Mouse (Mus musculus) embryonic stem cell, embryonic (primary cell): ENCODE measurements around the gene Coq8a.

ENCODE experiments used
- CTCF ChIA-PET, 4 experiments: fragments of 300-600 bp in 2 of 4; fragments of 350-600 bp in 2 of 4; sonication (Branson Sonifier 250); formaldehyde crosslinking; loops; one replicate each; lab custom pipeline; 2022; ENCODE audit warnings: inconsistent platforms in 2 of 4; lab: Charles Lee
- POLR2A ChIA-PET, 4 experiments: fragments of 300-600 bp in 2 of 4; fragments of 350-600 bp in 2 of 4; sonication (Branson Sonifier 250); formaldehyde crosslinking; loops; one replicate each; lab custom pipeline; 2022; ENCODE audit warnings: antibody characterized with exemption in 4 of 4, inconsistent platforms in 1 of 4; lab: Charles Lee

Gene Coq8a

GRCm38 (mm10) chr1:180198959-180199714, at the start of gene Coq8a:
Gene Coq8a (minus strand): TSS chr1:180199602.
- CTCF ChIA-PET: interaction anchor here in 1 of 4 experiments (0.5 to 1.9 kb wide), 4 partner anchors 16 to 752 kb away, joined by 3 to 8 read pairs (median 4); no protein-coding TSS in a partner anchor
- POLR2A ChIA-PET: interaction anchor here in 1 of 4 experiments (1.3 kb wide), 1 partner anchor 11 kb away, joined by 4 read pairs; no protein-coding TSS in a partner anchor

- CTCF ChIA-PET: interaction anchor here in 1 of 4 experiments (0.6 kb wide), 1 partner anchor 14 kb away, joined by 8 read pairs; no protein-coding TSS in a partner anchor
- POLR2A ChIA-PET: interaction anchor here in 2 of 4 experiments (1.0 to 1.7 kb wide), 5 partner anchors 9 to 139 kb away, joined by 3 to 6 read pairs (median 4); no protein-coding TSS in a partner anchor
Measured at GRCm38 (mm10) chr1:180248593-180249146, 49.3 kb upstream of the Coq8a start.

GRCm38 (mm10) chr1:180247901-180248300, 48.5 kb upstream of the Coq8a start:
- POLR2A ChIA-PET: interaction anchor here in 2 of 4 experiments (1.0 to 1.1 kb wide), 2 partner anchors 37 to 139 kb away, joined by 3 to 4 read pairs; no protein-coding TSS in a partner anchor
- CTCF ChIA-PET: interaction anchor here in 2 of 4 experiments (0.6 to 1.1 kb wide), 2 partner anchors 13 to 159 kb away, joined by 3 to 8 read pairs; no protein-coding TSS in a partner anchor

- CTCF ChIA-PET: interaction anchor here in 1 of 4 experiments (1.0 kb wide), 1 partner anchor 393 kb away, joined by 5 read pairs; no protein-coding TSS in a partner anchor
- POLR2A ChIA-PET: interaction anchor here in 3 of 4 experiments (0.9 to 2.1 kb wide), 5 partner anchors 10 to 325 kb away, joined by 3 to 7 read pairs (median 3); no protein-coding TSS in a partner anchor
Measured at GRCm38 (mm10) chr1:180245741-180246507, 46.5 kb upstream of the Coq8a start.

- ChIA-PET CTCF (interaction anchor here in 2 of 4 experiments (0.7 to 1.4 kb wide), 6 partner anchors 12 to 387 kb away, joined by 3 to 4 read pairs (median 3); no protein-coding TSS in a partner anchor), POLR2A (interaction anchor here in 2 of 4 experiments (0.6 to 2.3 kb wide), 3 partner anchors 7 to 55 kb away, joined by 3 to 7 read pairs (median 3); no protein-coding TSS in a partner anchor)
Measured at GRCm38 (mm10) chr1:180231729-180232128, 32.3 kb upstream of the Coq8a start.

GRCm38 (mm10) chr1:180230580-180230979, 31.2 kb upstream of the Coq8a start:
- POLR2A ChIA-PET: interaction anchor here in 3 of 4 experiments (0.7 to 2.3 kb wide), 7 partner anchors 9 to 223 kb away, joined by 3 to 7 read pairs (median 4); no protein-coding TSS in a partner anchor
- CTCF ChIA-PET: interaction anchor here (0.6 to 1.9 kb wide), 31 partner anchors 9 to 1206 kb away, joined by 3 to 13 read pairs (median 3); partner anchors contain the start of gene Smyd3 (in 1 of the 4)

GRCm38 (mm10) chr1:180229906-180230305, 30.5 kb upstream of the Coq8a start:
- CTCF ChIA-PET: interaction anchor here (0.6 to 1.9 kb wide), 22 partner anchors 8 to 712 kb away, joined by 3 to 13 read pairs (median 4); partner anchors contain the start of gene Smyd3 (in 1 of the 4)

GRCm38 (mm10) chr1:180228854-180229253, 29.5 kb upstream of the Coq8a start:
- CTCF ChIA-PET: interaction anchor here in 1 of 4 experiments (0.6 kb wide), 1 partner anchor 33 kb away, joined by 5 read pairs; no protein-coding TSS in a partner anchor
- POLR2A ChIA-PET: interaction anchor here in 2 of 4 experiments (0.7 to 1.0 kb wide), 4 partner anchors 21 to 682 kb away, joined by 3 to 5 read pairs (median 4); no protein-coding TSS in a partner anchor

More at GRCm38 (mm10) chr1:180229906-180230305, 30.5 kb upstream of the Coq8a start:
- POLR2A ChIA-PET: interaction anchor here in 3 of 4 experiments (0.5 to 2.3 kb wide), 6 partner anchors 16 to 722 kb away, joined by 3 to 7 read pairs (median 4); no protein-coding TSS in a partner anchor

- ChIA-PET CTCF (interaction anchor here in 3 of 4 experiments (0.6 to 1.8 kb wide), 11 partner anchors 12 to 581 kb away, joined by 3 to 11 read pairs (median 4); no protein-coding TSS in a partner anchor), POLR2A (interaction anchor here in 3 of 4 experiments (0.6 to 2.2 kb wide), 16 partner anchors 10 to 624 kb away, joined by 3 to 11 read pairs (median 4); partner anchors contain the start of gene Sde2 (in 1 of the 3))
Measured at GRCm38 (mm10) chr1:180226766-180227165, 27.4 kb upstream of the Coq8a start.

GRCm38 (mm10) chr1:180226221-180226713, 26.9 kb upstream of the Coq8a start:
- POLR2A ChIA-PET: interaction anchor here in 3 of 4 experiments (0.6 to 2.2 kb wide), 19 partner anchors 10 to 624 kb away, joined by 3 to 11 read pairs (median 3); partner anchors contain the start of gene Sde2 (in 1 of the 3)
- CTCF ChIA-PET: interaction anchor here (0.5 to 1.8 kb wide), 13 partner anchors 11 to 581 kb away, joined by 3 to 11 read pairs (median 4); no protein-coding TSS in a partner anchor

- CTCF ChIA-PET: interaction anchor here in 3 of 4 experiments (0.5 to 1.8 kb wide), 15 partner anchors 10 to 580 kb away, joined by 3 to 11 read pairs (median 4); no protein-coding TSS in a partner anchor
- POLR2A ChIA-PET: interaction anchor here in 3 of 4 experiments (0.6 to 2.2 kb wide), 18 partner anchors 9 to 625 kb away, joined by 3 to 11 read pairs (median 4); partner anchors contain the start of gene Sde2 (in 1 of the 3)
Measured at GRCm38 (mm10) chr1:180225500-180226220, 26.3 kb upstream of the Coq8a start.

GRCm38 (mm10) chr1:180222007-180222406, 22.6 kb upstream of the Coq8a start:
- POLR2A ChIA-PET: interaction anchor here in 2 of 4 experiments (0.7 to 1.2 kb wide), 3 partner anchors 24 to 546 kb away, joined by 3 to 6 read pairs (median 4); no protein-coding TSS in a partner anchor
- CTCF ChIA-PET: interaction anchor here in 3 of 4 experiments (0.6 to 3.2 kb wide), 4 partner anchors 8 to 379 kb away, joined by 3 to 9 read pairs (median 9); no protein-coding TSS in a partner anchor

GRCm38 (mm10) chr1:180220791-180221542, 21.6 kb upstream of the Coq8a start:
- POLR2A ChIA-PET: interaction anchor here in 1 of 4 experiments (1.2 kb wide), 1 partner anchor 31 kb away, joined by 4 read pairs; no protein-coding TSS in a partner anchor

GRCm38 (mm10) chr1:180216541-180217276, 17.3 kb upstream of the Coq8a start:
- POLR2A ChIA-PET: interaction anchor here in 2 of 4 experiments (0.6 to 1.7 kb wide), 6 partner anchors 10 to 438 kb away, joined by 3 to 4 read pairs (median 4); no protein-coding TSS in a partner anchor
- CTCF ChIA-PET: interaction anchor here in 1 of 4 experiments (1.1 to 1.6 kb wide), 3 partner anchors 41 to 363 kb away, joined by 3 to 8 read pairs (median 4); no protein-coding TSS in a partner anchor

More at GRCm38 (mm10) chr1:180220791-180221542, 21.6 kb upstream of the Coq8a start:
- CTCF ChIA-PET: interaction anchor here (0.6 to 3.2 kb wide), 5 partner anchors 9 to 497 kb away, joined by 3 to 10 read pairs (median 5); no protein-coding TSS in a partner anchor
